Mouse (Mus musculus) liver, embryonic 14.5 days (tissue): ENCODE measurements at regions not wholly inside any gene's neighbourhood (a gene's known extent, or its start where the extent isn't known, plus 50 kb on each side); places are given as distances from the start of the nearest gene placed in this dataset.

ENCODE experiments used
- ATAC-seq: fragments of 200-750 bp; cut with Nextera tagmentation; 2 replicates; pipeline ENCODE4 v1.8.0; 2017; ENCODE audit warnings: moderate number of reproducible peaks, mild to moderate bottlenecking, moderate library complexity; ENCODE audit not compliant: insufficient read depth
- DNase-seq, 3 experiments: peaks; one replicate each; pipeline ENCODE4 v3.0.0-alpha.2; 2012 to 2013; ENCODE audit warnings: low read depth in 3 of 3, low spot score in 3 of 3
- H3K27ac ChIP-seq: fragments of 300-500 bp; sonication (generic); 2 replicates; pipeline ENCODE4 v1.5.1; 2014; ENCODE audit warnings: moderate library complexity, mild to moderate bottlenecking, control low read depth, inconsistent platforms
- H3K27me3 ChIP-seq: fragments of 300-500 bp; sonication (generic); 2 replicates; pipeline ENCODE4 v1.6.1; 2014; ENCODE audit warnings: mild to moderate bottlenecking, low read length, moderate library complexity; ENCODE audit not compliant: control insufficient read depth, insufficient read depth
- H3K36me3 ChIP-seq: fragments of 300-500 bp; sonication (generic); replicated peaks from 2 replicates; pipeline ENCODE4 v1.6.1; 2014; ENCODE audit warnings: low read depth; ENCODE audit not compliant: control insufficient read depth, insufficient read depth
- H3K4me1 ChIP-seq, 2 experiments: fragments of 200-500 bp in 1 of 2; fragments of 300-500 bp in 1 of 2; sonication (generic) in 1 of 2; replicated peaks; 2 replicates each; pipeline ENCODE4 v1.6.1; 2012 to 2014; ENCODE audit warnings: antibody characterized with exemption in 1 of 2, inconsistent platforms in 1 of 2, low read length in 1 of 2; ENCODE audit not compliant: control insufficient read depth in 2 of 2, insufficient read depth in 2 of 2
- H3K4me2 ChIP-seq: fragments of 300-500 bp; sonication (generic); 2 replicates; pipeline ENCODE4 v1.6.1; 2014; ENCODE audit warnings: low read depth, mild to moderate bottlenecking, control low read depth, moderate library complexity
- H3K4me3 ChIP-seq, 2 experiments: fragments of 200-500 bp in 1 of 2; fragments of 300-500 bp in 1 of 2; sonication (generic) in 1 of 2; 2 replicates each; pipeline ENCODE4 v1.5.1; 2012 to 2014; ENCODE audit warnings: low read depth in 2 of 2, low read length in 2 of 2, mild to moderate bottlenecking in 2 of 2, control low read depth in 1 of 2, inconsistent platforms in 1 of 2, moderate library complexity in 1 of 2; ENCODE audit not compliant: insufficient read depth in 1 of 2
- H3K9ac ChIP-seq: fragments of 300-500 bp; sonication (generic); replicated peaks from 2 replicates; pipeline ENCODE4 v1.6.1; 2014; ENCODE audit warnings: mild to moderate bottlenecking, control low read depth, moderate library complexity
- H3K9me3 ChIP-seq: fragments of 300-500 bp; sonication (generic); 2 replicates; pipeline ENCODE4 v1.6.1; 2016; ENCODE audit warnings: low read length, mixed read lengths; ENCODE audit not compliant: control insufficient read depth
- CTCF ChIP-seq: IDR thresholded peaks from 2 replicates; pipeline ENCODE4 v1.5.1; 2016; ENCODE audit warnings: antibody characterized with exemption, low read depth, control low read depth
- EP300 ChIP-seq: IDR thresholded peaks from 2 replicates; pipeline ENCODE4 v1.6.1; 2016; ENCODE audit warnings: antibody characterized with exemption, low read depth
- WGBS: fragments of 180-500 bp; shearing (Covaris S2); extraction: QIAGEN DNeasy Blood & Tissue Kit; methylation state at CpG from one replicate; pipeline ENCODE4 v1.1.7; 2014; ENCODE audit not compliant: insufficient replicate concordance; 5-methylcytosine and 5-hydroxymethylcytosine counted together

GRCm38 (mm10) chr9:82553213-82553612 is 276.1 kb upstream of the Irak1bp1 start:
- H3K27ac ChIP-seq = no peak overlapping the region
- no peaks in the 10 kb centered on the region for H3K27me3 ChIP-seq
- no peaks in the 10 kb centered on the region for H3K4me1 ChIP-seq
- ATAC-seq = no peak
- no peaks in the 10 kb centered on the region for H3K9me3 ChIP-seq
- no peak overlapping the region for H3K4me3 ChIP-seq
- WGBS = 72% methylated on average over 3 of the region's 3 CpGs
- no peaks in the 10 kb centered on the region for H3K36me3 ChIP-seq
- no peak for DNase-seq
- H3K4me2 ChIP-seq = no peak overlapping the region
- no peak for TF ChIP-seq CTCF
- TF ChIP-seq EP300 = no peak
- H3K9ac ChIP-seq = no peak overlapping the region

- TF ChIP-seq EP300 = no peak
- no peak for TF ChIP-seq CTCF
- DNase-seq (no peak), ATAC-seq (no peak)
- H3K9ac ChIP-seq = no peak overlapping the region
- H3K36me3 ChIP-seq = no peaks in the 10 kb centered on the region
- H3K27me3 ChIP-seq = no peaks in the 10 kb centered on the region
- H3K27ac ChIP-seq = no peak overlapping the region
- no peaks in the 10 kb centered on the region for H3K4me1 ChIP-seq
- H3K9me3 ChIP-seq = no peaks in the 10 kb centered on the region
- H3K4me3 ChIP-seq = no peak overlapping the region
- no peak overlapping the region for H3K4me2 ChIP-seq
- 23% methylated on average over 1 of the region's 1 CpGs for WGBS
Measured at GRCm38 (mm10) chr9:82562551-82563465, 266.5 kb upstream of the Irak1bp1 start.

- H3K4me3 ChIP-seq = no peak overlapping the region
- no peaks in the 10 kb centered on the region for H3K36me3 ChIP-seq
- ATAC-seq = no peak
- no peak overlapping the region for H3K4me2 ChIP-seq
- no peaks in the 10 kb centered on the region for H3K4me1 ChIP-seq
- 44% methylated on average over 4 of the region's 4 CpGs for WGBS
- no peak for TF ChIP-seq EP300
- TF ChIP-seq CTCF = no peak
- DNase-seq = no peak
- H3K27me3 ChIP-seq = no peaks in the 10 kb centered on the region
- H3K27ac ChIP-seq = no peak overlapping the region
- no peak overlapping the region for H3K9ac ChIP-seq
- H3K9me3 ChIP-seq = no peaks in the 10 kb centered on the region
Measured at GRCm38 (mm10) chr9:82581373-82582018, 247.8 kb upstream of the Irak1bp1 start.

GRCm38 (mm10) chr9:82609111-82609510 is 220.2 kb upstream of the Irak1bp1 start:
- no peak overlapping the region for H3K9ac ChIP-seq
- H3K27ac ChIP-seq = no peak overlapping the region
- ATAC-seq (no peak), DNase-seq (no peak)
- H3K4me1 ChIP-seq = no peaks in the 10 kb centered on the region
- no peaks in the 10 kb centered on the region for H3K36me3 ChIP-seq
- H3K4me3 ChIP-seq = no peak overlapping the region
- no peaks in the 10 kb centered on the region for H3K27me3 ChIP-seq
- 55% methylated on average over 11 of the region's 11 CpGs for WGBS
- no peaks in the 10 kb centered on the region for H3K9me3 ChIP-seq
- no peak for TF ChIP-seq CTCF
- TF ChIP-seq EP300 = no peak
- H3K4me2 ChIP-seq = no peak overlapping the region

- no peaks in the 10 kb centered on the region for H3K27me3 ChIP-seq
- no peak overlapping the region for H3K4me2 ChIP-seq
- H3K27ac ChIP-seq = no peak overlapping the region
- no peaks in the 10 kb centered on the region for H3K9me3 ChIP-seq
- TF ChIP-seq EP300 (no peak), CTCF (no peak)
- 66% methylated on average over 4 of the region's 4 CpGs for WGBS
- no peaks in the 10 kb centered on the region for H3K36me3 ChIP-seq
- no peak overlapping the region for H3K4me3 ChIP-seq
- ATAC-seq (no peak), DNase-seq (no peak)
- H3K4me1 ChIP-seq = no peaks in the 10 kb centered on the region
- no peak overlapping the region for H3K9ac ChIP-seq
Measured at GRCm38 (mm10) chr9:82609946-82610345, 219.4 kb upstream of the Irak1bp1 start.
